Comparison of ENCODE assay signal across 8 mouse cellular contexts in genomic region chr7:84779276-84779825, GRCm38 (mm10).
A peak's percentile ranks its signal among the peaks of the same experiment; 100 is the strongest.
DNase-seq lines count a peak whose midpoint lies in the region; ATAC-seq lines count a peak whose summit lies in the region.

No protein-coding gene starts in this region.

- H3K4me1 ChIP-seq in hindbrain, embryonic 11.5 days (replicated peaks; ENCODE audit: control insufficient read depth, insufficient read depth, low read length), result no peaks in the 10 kb centered on the region

- H3K9me3 ChIP-seq in hindbrain, embryonic 11.5 days (ENCODE audit: control insufficient read depth, low read length), result no peaks in the 10 kb centered on the region

- ATAC-seq in frontal cortex, adult (ENCODE audit: low TSS enrichment), result peak; percentile 98
- peak; percentile 98 for ATAC-seq in hindbrain, embryonic 11.5 days (ENCODE audit: low FRiP score)

- DNase-seq in MEL-GATA-1-ER (ENCODE audit: extremely low read depth, low read depth), result peak; percentile 87
- DNase-seq in cerebellum, adult 8-10 months, result peak; percentile 83
- peak; percentile 94 for DNase-seq in hindbrain, embryonic 11.5 days (ENCODE audit: low spot score)
- DNase-seq in layer of hippocampus, postnatal 10 days (ENCODE audit: low spot score in 2 of 2), result peak; percentile 90 to 91
- DNase-seq in lung, postnatal 10 days, result peak; percentile 89
- peak; percentile 82 for DNase-seq in ovary, postnatal 36 days (ENCODE audit: low spot score)
- peak; percentile 86 for DNase-seq in thymus, postnatal 25 days

- H3K9ac ChIP-seq in hindbrain, embryonic 11.5 days (ENCODE audit: low read depth, low read length), result peak overlapping the region; percentile 60

- no peaks in the 10 kb centered on the region for H3K27me3 ChIP-seq in hindbrain, embryonic 11.5 days (ENCODE audit: control insufficient read depth, insufficient read depth, low read length)

- peak overlapping the region; percentile 71 for H3K4me2 ChIP-seq in hindbrain, embryonic 11.5 days (replicated peaks; ENCODE audit: low read depth, low read length)

- WGBS in hindbrain, embryonic 11.5 days, result under 1% methylated on average over 30 of the region's 30 CpGs

- H3K4me3 ChIP-seq in hindbrain, embryonic 11.5 days (ENCODE audit: low read depth, low read length), result peak overlapping the region; percentile 45

- no peaks in the 10 kb centered on the region for H3K36me3 ChIP-seq in hindbrain, embryonic 11.5 days (ENCODE audit: control insufficient read depth, insufficient read depth, low read length)

- H3K27ac ChIP-seq in hindbrain, embryonic 11.5 days (ENCODE audit: low read depth, low read length), result peak overlapping the region; percentile 42; the same call in 1 of the 2 replicates

Comparison
In these comparisons a context has a peak if more than half of its experiments do, and no peak if none do; other contexts are left out.
1. Peak in every context shown above with its lines: DNase-seq, ATAC-seq, H3K4me3 ChIP-seq and H3K27ac ChIP-seq.